Mouse (Mus musculus) liver, embryonic 16.5 days (tissue): ENCODE data around the gene Lrrc8a. TPM values are rescaled to one million over a fixed set of nuclear protein-coding genes. Genes with fewer than 3 reads are reported as not detected.
A peak's percentile ranks its signal among the peaks of the same experiment; 100 is the strongest.

Experiments
- ATAC-seq: fragments of 200-750 bp; cut with Nextera tagmentation; 2 replicates; pipeline ENCODE4 v1.8.0; 2017; ENCODE audit warnings: low read depth, mild to moderate bottlenecking, moderate number of reproducible peaks, moderate library complexity
- H3K27ac ChIP-seq: fragments of 300-500 bp; sonication (generic); 2 replicates; pipeline ENCODE4 v1.5.1; 2014; ENCODE audit warnings: mild to moderate bottlenecking, low read length
- H3K27me3 ChIP-seq: fragments of 300-500 bp; sonication (generic); 2 replicates; pipeline ENCODE4 v1.6.1; 2014; ENCODE audit warnings: low read depth, low read length, mixed read lengths; ENCODE audit not compliant: control insufficient read depth, insufficient read depth
- H3K36me3 ChIP-seq: fragments of 300-500 bp; sonication (generic); 2 replicates; pipeline ENCODE4 v1.6.1; 2014; ENCODE audit warnings: mild to moderate bottlenecking; ENCODE audit not compliant: control insufficient read depth, insufficient read depth
- H3K4me1 ChIP-seq: fragments of 300-500 bp; sonication (generic); 2 replicates; pipeline ENCODE4 v1.6.1; 2014; ENCODE audit warnings: low read depth, low read length, mixed read lengths; ENCODE audit not compliant: control insufficient read depth
- H3K4me2 ChIP-seq: fragments of 300-500 bp; sonication (generic); 2 replicates; pipeline ENCODE4 v1.6.1; 2014; ENCODE audit warnings: low read depth, low read length, mixed read lengths
- H3K4me3 ChIP-seq: fragments of 300-500 bp; sonication (generic); 2 replicates; pipeline ENCODE4 v1.5.1; 2014; ENCODE audit warnings: low read depth, mild to moderate bottlenecking, low read length
- H3K9ac ChIP-seq: fragments of 300-500 bp; sonication (generic); 2 replicates; pipeline ENCODE4 v1.6.1; 2014; ENCODE audit warnings: low read depth, low read length
- H3K9me3 ChIP-seq: fragments of 300-500 bp; sonication (generic); replicated peaks from 2 replicates; pipeline ENCODE4 v1.6.1; 2016; ENCODE audit warnings: low read length; ENCODE audit not compliant: control insufficient read depth
- WGBS: fragments of 180-500 bp; shearing (Covaris S2); extraction: QIAGEN DNeasy Blood & Tissue Kit; methylation state at CpG from one replicate; pipeline ENCODE4 v1.1.7; 2014; ENCODE audit not compliant: insufficient replicate concordance; 5-methylcytosine and 5-hydroxymethylcytosine counted together
- polyA plus RNA-seq: library from polyadenylated mRNA; unstranded; fragments of >200 nt; fragmentation: Nextera tagmentation; extraction: Ambion mirVana; gene quantifications from 2 replicates; pipeline ENCODE4 v1.2.1, GENCODE M21; 2015

Lrrc8a gene
- polyA plus RNA-seq, 1 experiment from 2014 or later: 11.9 TPM

GRCm38 (mm10) chr2:30263811-30264210 is 26.3 kb downstream of the Lrrc8a start:
- no peak for ATAC-seq
- H3K4me2 ChIP-seq: no peak overlapping the region
- H3K9ac ChIP-seq: no peak overlapping the region
- no peaks in the 10 kb centered on the region for H3K9me3 ChIP-seq
- peaks cover 18% of the 10 kb centered on the region for H3K4me1 ChIP-seq
- 77% methylated on average over 6 of the region's 6 CpGs for WGBS
- peaks cover 24% of the 10 kb centered on the region for H3K36me3 ChIP-seq
- no peak overlapping the region for H3K27ac ChIP-seq
- no peaks in the 10 kb centered on the region for H3K27me3 ChIP-seq
- no peak overlapping the region for H3K4me3 ChIP-seq

- H3K9me3 ChIP-seq: no peaks in the 10 kb centered on the region
- no peak overlapping the region for H3K9ac ChIP-seq
- no peak for ATAC-seq
- H3K4me1 ChIP-seq: peaks cover 18% of the 10 kb centered on the region
- no peak overlapping the region for H3K4me2 ChIP-seq
- peak overlapping the region; percentile 76 for H3K27ac ChIP-seq
- no peaks in the 10 kb centered on the region for H3K27me3 ChIP-seq
- H3K4me3 ChIP-seq: no peak overlapping the region
- H3K36me3 ChIP-seq: peaks cover 24% of the 10 kb centered on the region
- 79% methylated on average over 7 of the region's 7 CpGs for WGBS
Observed at GRCm38 (mm10) chr2:30264671-30265519, 27.4 kb downstream of the Lrrc8a start.

GRCm38 (mm10) chr2:30265767-30266253 is 28.3 kb downstream of the Lrrc8a start, which contains the start of gene Phyhd1:
Gene Phyhd1 (plus strand): TSS chr2:30266203.
- peak within 1 kb of the TSS; percentile 78 for H3K27ac ChIP-seq
- no peak for ATAC-seq
- peaks cover 24% of the 10 kb centered on the region for H3K36me3 ChIP-seq
- H3K9ac ChIP-seq: peak within 1 kb of the TSS; percentile 32; the same call in 1 of the 2 replicates
- H3K4me1 ChIP-seq: peaks cover 18% of the 10 kb centered on the region
- H3K4me2 ChIP-seq: peak within 1 kb of the TSS; percentile 41
- no peaks in the 10 kb centered on the region for H3K9me3 ChIP-seq
- H3K27me3 ChIP-seq: no peaks in the 10 kb centered on the region
- H3K4me3 ChIP-seq: peak within 1 kb of the TSS; percentile 41
- WGBS: 53% methylated on average over 5 of the region's 5 CpGs

- Histone ChIP-seq H3K4me3 (peak overlapping the region; percentile 41), H3K4me1 (peaks cover 18% of the 10 kb centered on the region), H3K27ac (peak overlapping the region; percentile 78), H3K36me3 (peaks cover 23% of the 10 kb centered on the region), H3K9me3 (no peaks in the 10 kb centered on the region), H3K27me3 (no peaks in the 10 kb centered on the region), H3K9ac (peak overlapping the region; percentile 32; the same call in 1 of the 2 replicates), H3K4me2 (peak overlapping the region; percentile 41)
- WGBS: 44% methylated on average over 4 of the region's 4 CpGs
- peak; percentile 85 for ATAC-seq
Observed at GRCm38 (mm10) chr2:30266392-30266941, 29.0 kb downstream of the Lrrc8a start.

DNA sequence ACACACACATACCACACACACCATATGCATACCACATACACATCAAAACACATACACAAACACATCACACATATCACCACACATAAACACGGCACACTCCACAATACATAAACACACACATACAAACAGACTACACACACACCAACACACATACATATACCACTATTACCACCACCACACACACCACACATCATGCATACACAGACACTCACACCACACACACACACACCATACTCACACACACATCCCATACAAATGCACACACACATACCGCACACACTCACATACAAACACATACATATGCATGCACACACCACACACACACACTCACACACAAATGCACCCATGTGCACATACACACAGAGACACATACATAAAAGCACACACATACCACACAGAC is 30.0 kb downstream of the Lrrc8a start:
- Histone ChIP-seq H3K9ac (no peak overlapping the region), H3K4me2 (peak overlapping the region; percentile 41; the same call in 1 of the 2 replicates), H3K4me3 (no peak overlapping the region), H3K9me3 (no peaks in the 10 kb centered on the region), H3K27me3 (no peaks in the 10 kb centered on the region), H3K27ac (no peak overlapping the region), H3K4me1 (peaks cover 18% of the 10 kb centered on the region), H3K36me3 (peaks cover 13% of the 10 kb centered on the region)
- ATAC-seq: no peak
- WGBS: 85% methylated on average over 2 of the region's 2 CpGs

DNA sequence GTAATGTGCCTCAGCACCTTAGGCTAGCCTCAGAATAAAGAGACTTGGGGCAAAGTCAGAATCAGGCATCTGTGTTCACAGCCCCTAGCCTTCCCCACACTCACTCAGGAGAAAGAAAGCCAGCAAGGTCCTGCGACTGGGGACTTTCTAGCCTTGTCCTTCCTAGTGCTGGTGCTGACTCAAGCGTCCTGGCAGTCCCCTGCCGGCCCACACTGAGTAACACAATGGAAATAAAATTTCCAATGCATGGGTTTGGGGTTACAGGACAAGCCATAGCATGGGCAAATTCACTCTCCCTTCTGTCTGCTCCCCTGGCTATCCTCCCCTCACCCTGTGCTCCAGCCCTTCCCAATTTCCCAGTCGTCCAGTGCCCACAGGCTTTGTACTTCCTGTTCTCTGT is 30.9 kb downstream of the Lrrc8a start:
- peaks cover 18% of the 10 kb centered on the region for H3K4me1 ChIP-seq
- H3K9me3 ChIP-seq: no peaks in the 10 kb centered on the region
- H3K4me3 ChIP-seq: no peak overlapping the region
- H3K36me3 ChIP-seq: peaks cover 8% of the 10 kb centered on the region
- no peak for ATAC-seq
- no peak overlapping the region for H3K9ac ChIP-seq
- no peak overlapping the region for H3K27ac ChIP-seq
- no peaks in the 10 kb centered on the region for H3K27me3 ChIP-seq
- WGBS: 38% methylated on average over 4 of the region's 4 CpGs
- H3K4me2 ChIP-seq: no peak overlapping the region

- no peak for ATAC-seq
- no peak overlapping the region for H3K4me3 ChIP-seq
- peaks cover 18% of the 10 kb centered on the region for H3K4me1 ChIP-seq
- 66% methylated on average over 17 of the region's 17 CpGs for WGBS
- H3K27me3 ChIP-seq: no peaks in the 10 kb centered on the region
- no peak overlapping the region for H3K27ac ChIP-seq
- no peak overlapping the region for H3K4me2 ChIP-seq
- peaks cover under 1% of the 10 kb centered on the region for H3K36me3 ChIP-seq
- H3K9me3 ChIP-seq: no peaks in the 10 kb centered on the region
- H3K9ac ChIP-seq: no peak overlapping the region
Observed at GRCm38 (mm10) chr2:30269241-30269990, 31.9 kb downstream of the Lrrc8a start.

- ATAC-seq: peak; percentile 42
- H3K9me3 ChIP-seq: no peaks in the 10 kb centered on the region
- no peak overlapping the region for H3K4me3 ChIP-seq
- H3K4me1 ChIP-seq: peaks cover 16% of the 10 kb centered on the region
- H3K27ac ChIP-seq: no peak overlapping the region
- H3K36me3 ChIP-seq: no peaks in the 10 kb centered on the region
- 0% methylated on average over 1 of the region's 1 CpGs for WGBS
- H3K4me2 ChIP-seq: no peak overlapping the region
- no peak overlapping the region for H3K9ac ChIP-seq
- no peaks in the 10 kb centered on the region for H3K27me3 ChIP-seq
Observed at GRCm38 (mm10) chr2:30270134-30270533, 32.6 kb downstream of the Lrrc8a start.
